Mouse (Mus musculus): ENCODE data around the gene Ces1h. TPM values are rescaled to one million over a fixed set of nuclear protein-coding genes. Genes with fewer than 3 reads are reported as not detected.

The Ces1h gene
- polyA plus RNA-seq (2014; fragmentation: Illumina TruSeq; extraction: RNeasy Lipid Tissue Mini Kit (QIAGEN cat#74804); ENCODE audit: low replicate concordance), result not detected

DNA sequence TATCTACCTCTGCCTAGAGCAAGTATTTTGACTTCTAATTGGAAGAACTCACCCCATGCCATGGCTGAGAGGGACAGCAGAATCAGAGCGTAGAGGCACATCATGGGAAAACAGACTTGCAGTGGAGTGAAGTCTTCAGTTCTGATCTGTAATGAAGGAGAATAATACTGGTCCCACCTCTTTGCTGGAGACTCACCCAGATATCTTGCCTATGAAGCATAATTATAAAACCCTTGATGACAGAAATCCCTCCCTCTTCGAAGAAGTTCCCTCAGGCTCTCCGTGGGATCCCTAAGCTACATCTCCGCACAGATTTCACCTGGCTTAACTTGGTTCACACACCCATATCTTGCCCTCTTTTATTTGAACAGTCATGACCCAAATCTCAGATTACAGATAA is at the start of gene Ces1h:
Gene Ces1h, minus strand, starts transcription at position 101 of the 400 bp plus-strand sequence.

DNA sequence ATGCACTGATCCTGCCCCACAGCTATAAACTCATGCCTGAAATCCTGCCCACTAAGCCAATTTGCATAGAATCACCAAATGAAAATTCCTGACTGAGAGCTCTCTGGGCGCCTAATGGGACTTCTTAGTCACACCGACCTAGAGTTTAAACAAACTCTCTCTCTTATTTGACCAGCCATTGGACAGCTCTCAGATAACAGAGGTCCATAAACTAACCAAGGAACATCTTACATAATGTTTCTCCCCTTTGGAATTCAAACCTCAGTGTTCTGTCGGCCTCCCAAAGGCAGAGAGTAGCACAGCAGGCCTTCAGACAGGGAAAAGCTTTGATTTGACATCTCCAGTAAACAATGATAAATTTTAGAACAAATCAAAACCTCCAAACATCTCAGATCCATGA is 42.3 kb downstream of the Ces1h start, which contains the start of gene Ces1g:
Gene Ces1g, minus strand, starts transcription at position 102 of the 400 bp plus-strand sequence.

Other genes starting within 250 kb of the Ces1h start
- gene Ces1c, start 248.4 kb downstream of the Ces1h start, polyA plus RNA-seq (2014; fragmentation: Illumina TruSeq; extraction: RNeasy Lipid Tissue Mini Kit (QIAGEN cat#74804); ENCODE audit: low replicate concordance), result 1.2 TPM
- 28.6 TPM for gene Ces1d, start 181.9 kb downstream of the Ces1h start, polyA plus RNA-seq (2014; fragmentation: Illumina TruSeq; extraction: RNeasy Lipid Tissue Mini Kit (QIAGEN cat#74804); ENCODE audit: low replicate concordance)
- 47.1 TPM for gene Ces1e, start 150.1 kb downstream of the Ces1h start, polyA plus RNA-seq (2014; fragmentation: Illumina TruSeq; extraction: RNeasy Lipid Tissue Mini Kit (QIAGEN cat#74804); ENCODE audit: low replicate concordance)
- 286 TPM for gene Ces1f, start 100.0 kb downstream of the Ces1h start, polyA plus RNA-seq (2014; fragmentation: Illumina TruSeq; extraction: RNeasy Lipid Tissue Mini Kit (QIAGEN cat#74804); ENCODE audit: low replicate concordance)
- 45.5 TPM for gene Ces1g, start 42.4 kb downstream of the Ces1h start, polyA plus RNA-seq (2014; fragmentation: Illumina TruSeq; extraction: RNeasy Lipid Tissue Mini Kit (QIAGEN cat#74804); ENCODE audit: low replicate concordance)
- gene Ces5a, start 156.1 kb upstream of the Ces1h start, polyA plus RNA-seq (2014; fragmentation: Illumina TruSeq; extraction: RNeasy Lipid Tissue Mini Kit (QIAGEN cat#74804); ENCODE audit: low replicate concordance), result not detected

All from small intestine, adult 10 weeks (tissue).